Mouse (Mus musculus) C2C12 (cell line): Measurements from ENCODE around the gene Sim2. TPM values are rescaled to one million over a fixed set of nuclear protein-coding genes. Genes with fewer than 3 reads are reported as not detected.

Experiments used
- H3K27me3 ChIP-seq: one replicate; pipeline ENCODE4 v1.6.1; 2011; ENCODE audit not compliant: control insufficient read depth, insufficient read depth, insufficient read length
- H3K36me3 ChIP-seq: one replicate; pipeline ENCODE4 v1.6.1; 2011; ENCODE audit not compliant: control insufficient read depth, insufficient read depth
- H3K4me3 ChIP-seq: one replicate; pipeline ENCODE4 v1.5.1; 2011; ENCODE audit warnings: mild to moderate bottlenecking, control low read depth; ENCODE audit not compliant: poor library complexity, insufficient read depth, severe bottlenecking
- H3K79me2 ChIP-seq: one replicate; pipeline ENCODE4 v1.6.1; 2011; ENCODE audit not compliant: control insufficient read depth, insufficient read depth
- H3K79me3 ChIP-seq: one replicate; pipeline ENCODE4 v1.6.1; 2011; ENCODE audit warnings: low read depth, control low read depth
- H3ac ChIP-seq: one replicate; pipeline ENCODE3; 2011; ENCODE audit warnings: low read depth; ENCODE audit not compliant: control insufficient read depth, insufficient read length
- CEBPB ChIP-seq: IDR thresholded peaks from one replicate; pipeline ENCODE4 v1.6.1; 2011; ENCODE audit warnings: low read depth, mild to moderate bottlenecking, control low read depth, moderate library complexity
- CTCF ChIP-seq: IDR thresholded peaks from one replicate; pipeline ENCODE4 v1.5.1; 2011; ENCODE audit not compliant: control insufficient read depth, insufficient read depth, insufficient read length
- FOSL1 ChIP-seq: IDR thresholded peaks from one replicate; pipeline ENCODE4 v1.8.0; 2011; ENCODE audit warnings: mild to moderate bottlenecking, low read length; ENCODE audit not compliant: poor library complexity, insufficient read depth, severe bottlenecking
- MAX ChIP-seq: IDR thresholded peaks from one replicate; pipeline ENCODE4 v1.6.1; 2011; ENCODE audit warnings: mild to moderate bottlenecking, control low read depth
- MYOD1 ChIP-seq: IDR thresholded peaks from one replicate; pipeline ENCODE4 v1.6.1; 2011; ENCODE audit warnings: low read depth; ENCODE audit not compliant: control insufficient read depth, insufficient read length
- MYOG ChIP-seq: IDR thresholded peaks from one replicate; pipeline ENCODE4 v1.6.1; 2011; ENCODE audit not compliant: control insufficient read depth, insufficient read length; ENCODE audit errors: extremely low read depth
- USF1 ChIP-seq: IDR thresholded peaks from one replicate; pipeline ENCODE4 v1.6.1; 2011; ENCODE audit warnings: low read depth, mild to moderate bottlenecking, control low read depth, moderate library complexity
- polyA plus RNA-seq: library from polyadenylated mRNA; unstranded; fragments of >200 nt; fragmentation: generic; extraction: Trizol; gene quantifications from one replicate; pipeline ENCODE4 v1.2.1, GENCODE M21; 2012; ENCODE audit warnings: missing spikeins

Gene Sim2
- polyA plus RNA-seq, 1 experiment: 8.0 TPM

- no peaks in the 10 kb centered on the region for H3K36me3 ChIP-seq
- H3K4me3 ChIP-seq: no peak overlapping the region
- no peaks in the 10 kb centered on the region for H3K79me2 ChIP-seq
- no peaks in the 10 kb centered on the region for H3K79me3 ChIP-seq
- H3ac ChIP-seq: no peak overlapping the region
- no peak for TF ChIP-seq MYOD1
- no peak for TF ChIP-seq CEBPB
- no peak for TF ChIP-seq CTCF
- TF ChIP-seq FOSL1: no peak
- TF ChIP-seq MAX: no peak
- no peaks in the 10 kb centered on the region for H3K27me3 ChIP-seq
Observed at GRCm38 (mm10) chr16:94079856-94080555, 4.7 kb upstream of the Sim2 start.

DNA sequence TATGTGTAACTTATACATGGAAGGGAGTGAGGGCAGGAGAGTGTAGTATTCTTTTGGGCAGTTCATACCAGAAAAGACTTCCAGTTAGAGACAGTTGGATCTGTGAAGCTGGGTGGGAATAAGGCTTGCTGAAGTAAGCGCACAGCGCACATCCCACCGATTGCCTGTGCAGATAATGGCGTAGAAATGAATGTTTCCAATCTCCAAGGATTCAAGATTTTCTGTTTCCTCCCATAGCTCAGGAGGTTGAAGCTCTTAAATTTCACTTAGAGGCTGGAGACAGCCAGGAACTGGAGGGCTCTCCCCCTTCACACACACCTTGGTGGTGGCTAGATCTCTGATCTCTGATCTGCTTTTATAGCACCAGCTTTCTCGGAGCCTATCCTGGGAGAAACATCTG, 3.1 kb upstream of the Sim2 start:
- Histone ChIP-seq H3ac (no peak overlapping the region), H3K79me3 (no peaks in the 10 kb centered on the region), H3K4me3 (no peak overlapping the region), H3K79me2 (no peaks in the 10 kb centered on the region), H3K36me3 (no peaks in the 10 kb centered on the region), H3K27me3 (no peaks in the 10 kb centered on the region)
- TF ChIP-seq CTCF (no peak), MYOD1 (no peak), MAX (no peak), CEBPB (no peak), MYOG (no peak), USF1 (no peak), FOSL1 (no peak)

DNA sequence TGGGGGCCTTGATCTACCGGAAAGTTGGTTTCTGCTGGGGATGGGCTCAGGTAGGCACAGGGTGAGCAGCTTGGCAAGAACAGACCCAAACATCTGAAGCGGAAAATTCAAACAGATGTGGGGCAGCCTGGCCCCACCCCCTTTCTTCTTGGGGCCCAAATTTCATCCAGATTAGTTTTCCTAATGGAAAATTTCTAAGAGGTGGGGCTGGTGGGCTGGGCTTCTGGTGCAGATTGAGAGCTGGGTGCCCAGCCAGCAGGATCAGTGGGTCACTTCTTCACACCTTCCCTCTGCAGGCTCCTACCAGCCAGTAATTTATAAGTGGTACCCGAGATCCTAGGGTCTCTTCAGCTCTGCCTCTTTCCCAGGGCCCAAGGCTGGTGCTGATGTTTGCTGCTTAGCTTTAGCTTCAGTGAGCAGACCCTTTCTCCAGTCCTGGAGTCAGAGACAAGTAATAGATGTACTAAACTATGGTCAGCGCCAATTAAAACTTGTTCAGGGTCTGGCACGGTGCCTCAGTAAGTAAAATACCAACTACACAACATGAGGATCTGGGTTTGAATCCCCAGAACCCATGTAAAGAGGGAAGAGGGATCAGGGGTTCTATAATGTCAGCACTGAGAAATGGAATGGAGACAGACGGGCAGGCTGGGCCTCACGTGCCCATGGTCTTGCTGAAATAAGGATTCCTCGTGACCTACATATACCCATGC, 2.6 kb upstream of the Sim2 start:
- Histone ChIP-seq H3K4me3 (no peak overlapping the region), H3K27me3 (no peaks in the 10 kb centered on the region), H3K36me3 (no peaks in the 10 kb centered on the region), H3K79me3 (no peaks in the 10 kb centered on the region), H3K79me2 (no peaks in the 10 kb centered on the region), H3ac (no peak overlapping the region)
- TF ChIP-seq CTCF: no peak
- TF ChIP-seq MYOG: no peak
- no peak for TF ChIP-seq USF1
- TF ChIP-seq MYOD1: no peak
- no peak for TF ChIP-seq CEBPB
- TF ChIP-seq FOSL1: no peak
- no peak for TF ChIP-seq MAX

- no peak for TF ChIP-seq CTCF
- H3ac ChIP-seq: no peak overlapping the region
- H3K36me3 ChIP-seq: no peaks in the 10 kb centered on the region
- peaks cover 5% of the 10 kb centered on the region for H3K79me3 ChIP-seq
- no peak overlapping the region for H3K4me3 ChIP-seq
- no peaks in the 10 kb centered on the region for H3K79me2 ChIP-seq
- no peaks in the 10 kb centered on the region for H3K27me3 ChIP-seq
Observed at GRCm38 (mm10) chr16:94082960-94083847, 1.5 kb upstream of the Sim2 start.

DNA sequence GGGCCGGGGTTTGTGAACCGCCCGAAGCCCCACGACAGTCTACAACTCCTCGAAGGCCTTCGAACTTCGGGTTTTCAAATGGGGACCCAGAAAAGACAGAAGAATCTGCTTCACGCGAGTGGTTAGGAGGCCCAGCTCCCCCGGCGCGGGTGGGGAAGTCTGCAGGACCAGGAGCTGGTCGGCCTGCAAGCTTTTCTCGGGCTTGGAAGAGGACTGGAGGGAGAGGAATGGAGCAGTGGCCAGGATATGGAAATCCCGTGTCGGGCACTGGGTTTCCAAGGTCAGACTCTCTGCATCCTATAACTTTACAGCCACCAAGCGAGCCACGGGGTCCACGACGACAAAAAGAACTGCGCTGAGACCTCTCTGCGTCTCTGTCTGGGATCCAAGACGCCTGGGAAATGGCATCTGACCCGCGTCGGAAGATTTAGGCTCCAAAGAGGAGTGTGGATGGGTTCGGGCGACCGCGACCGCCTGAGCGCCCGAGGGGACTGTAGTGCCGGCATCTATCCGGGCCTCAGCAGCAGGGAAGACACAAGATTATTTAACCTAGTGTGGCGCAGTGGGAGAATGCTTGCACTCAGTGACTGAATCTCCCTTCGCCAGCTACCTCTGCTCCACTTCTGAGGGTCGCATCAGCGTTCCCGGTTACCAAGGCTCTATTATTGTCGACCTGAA, 744 bp upstream of the Sim2 start:
- Histone ChIP-seq H3K79me2 (no peaks in the 10 kb centered on the region), H3K27me3 (no peaks in the 10 kb centered on the region), H3K36me3 (no peaks in the 10 kb centered on the region), H3K4me3 (no peak overlapping the region), H3ac (no peak overlapping the region), H3K79me3 (peaks cover 5% of the 10 kb centered on the region)
- TF ChIP-seq CEBPB: no peak
- TF ChIP-seq MYOG: no peak
- TF ChIP-seq MYOD1: no peak
- no peak for TF ChIP-seq FOSL1
- no peak for TF ChIP-seq MAX
- TF ChIP-seq USF1: no peak
- TF ChIP-seq CTCF: no peak
